30 mouse cellular contexts compared by ENCODE assay signal in genomic region chr4:116219056-116219455, GRCm38 (mm10). TPM values are rescaled to one million over a fixed set of nuclear protein-coding genes. Genes with fewer than 3 reads are reported as not detected.
A peak's percentile ranks its signal among the peaks of the same experiment; 100 is the strongest.
DNase-seq lines count a peak whose midpoint lies in the region; ATAC-seq and TF ChIP-seq lines count a peak whose summit lies in the region.
"Had no signal": no experiment of that assay in that cellular context is flagged by ENCODE, and none has a peak within 500 bp of the region (broad histone marks: within the 10 kb centered on the region; RNA-seq: fewer than 3 reads in every experiment).

No protein-coding gene starts in this region.

- no peak for TF ChIP-seq CTCF in forebrain, postnatal 0 days (IDR thresholded peaks at IDR 0.05; ENCODE audit: low read depth)

- no peak for DNase-seq in forebrain, embryonic 10.5 days (ENCODE audit: extremely low spot score, low spot score)
- DNase-seq in forebrain, postnatal 0 days: no peak
- DNase-seq in heart, postnatal 25 days (ENCODE audit: low spot score): no peak
- no peak for DNase-seq in adrenal gland, adult 2 months
- DNase-seq in right cerebral cortex, postnatal 14 days: no peak
- DNase-seq: adrenal gland, postnatal 14 days; gastrocnemius, postnatal 14 days; kidney, adult 8-10 months; kidney, postnatal 10 days; layer of hippocampus, adult 9-11 months; liver; lung, adult 2 months; right cerebral cortex, postnatal 25 days had no signal

- no peaks in the 10 kb centered on the region for H3K27me3 ChIP-seq in forebrain, embryonic 10.5 days (ENCODE audit: poor library complexity, severe bottlenecking)
- no peaks in the 10 kb centered on the region for H3K27me3 ChIP-seq in forebrain, postnatal 0 days (ENCODE audit: insufficient read depth, low read length)
- H3K27me3 ChIP-seq in heart, embryonic 13.5 days (replicated peaks): no peaks in the 10 kb centered on the region
- H3K27me3 ChIP-seq in neural tube, embryonic 13.5 days: no peaks in the 10 kb centered on the region
- no peaks in the 10 kb centered on the region for H3K27me3 ChIP-seq in neural tube, embryonic 15.5 days (replicated peaks)
- H3K27me3 ChIP-seq: hindbrain, embryonic 12.5 days; midbrain, embryonic 13.5 days; Patski; stomach, embryonic 15.5 days had no signal

- 87% methylated on average over 1 of the region's 1 CpGs for WGBS in forebrain, embryonic 10.5 days
- WGBS in forebrain, postnatal 0 days: 64% methylated on average over 1 of the region's 1 CpGs
- WGBS in heart, embryonic 13.5 days: 79% methylated on average over 1 of the region's 1 CpGs
- WGBS in neural tube, embryonic 13.5 days: 88% methylated on average over 1 of the region's 1 CpGs
- 86% methylated on average over 1 of the region's 1 CpGs for WGBS in neural tube, embryonic 15.5 days

- no peak overlapping the region for H3K9ac ChIP-seq in forebrain, postnatal 0 days
- H3K9ac ChIP-seq in heart, embryonic 13.5 days: no peak overlapping the region
- no peak overlapping the region for H3K9ac ChIP-seq in neural tube, embryonic 13.5 days
- H3K9ac ChIP-seq in neural tube, embryonic 15.5 days (replicated peaks): no peak overlapping the region
- H3K9ac ChIP-seq: hindbrain, embryonic 12.5 days; liver, embryonic 14.5 days; stomach, embryonic 15.5 days had no signal

- H3K9me3 ChIP-seq in forebrain, embryonic 10.5 days: no peaks in the 10 kb centered on the region
- no peaks in the 10 kb centered on the region for H3K9me3 ChIP-seq in forebrain, postnatal 0 days (ENCODE audit: low read length)
- no peaks in the 10 kb centered on the region for H3K9me3 ChIP-seq in heart, embryonic 13.5 days
- no peaks in the 10 kb centered on the region for H3K9me3 ChIP-seq in neural tube, embryonic 13.5 days
- no peaks in the 10 kb centered on the region for H3K9me3 ChIP-seq in neural tube, embryonic 15.5 days (replicated peaks)
- H3K9me3 ChIP-seq: hindbrain, embryonic 12.5 days; midbrain, embryonic 13.5 days; stomach, embryonic 15.5 days had no signal

- H3K27ac ChIP-seq in forebrain, embryonic 10.5 days: peak overlapping the region; percentile 99
- H3K27ac ChIP-seq in forebrain, postnatal 0 days (ENCODE audit: low read depth, low read length): no peak overlapping the region
- H3K27ac ChIP-seq in heart, embryonic 13.5 days (replicated peaks): 0 out of 2 replicates have a peak overlapping the region, but pooled peaks have one; percentile 2
- H3K27ac ChIP-seq in neural tube, embryonic 13.5 days (replicated peaks): peak overlapping the region; percentile 100; the same call in 1 of the 2 replicates
- no peak overlapping the region for H3K27ac ChIP-seq in neural tube, embryonic 15.5 days (replicated peaks)
- H3K27ac ChIP-seq: liver, embryonic 14.5 days; stomach, embryonic 15.5 days had no signal

- H3K4me3 ChIP-seq in forebrain, embryonic 10.5 days: no peak overlapping the region
- no peak overlapping the region for H3K4me3 ChIP-seq in forebrain, postnatal 0 days (ENCODE audit: low read depth, low read length)
- no peak overlapping the region for H3K4me3 ChIP-seq in heart, embryonic 13.5 days
- H3K4me3 ChIP-seq in neural tube, embryonic 13.5 days: no peak overlapping the region
- no peak overlapping the region for H3K4me3 ChIP-seq in neural tube, embryonic 15.5 days (replicated peaks)
- H3K4me3 ChIP-seq: hindbrain, embryonic 12.5 days; midbrain, embryonic 13.5 days; stomach, embryonic 15.5 days had no signal

- intact Hi-C loops in heart, postnatal 25 days (cut with DNase I): no loop called here

- H3K36me3 ChIP-seq in forebrain, embryonic 10.5 days (replicated peaks): no peaks in the 10 kb centered on the region
- no peaks in the 10 kb centered on the region for H3K36me3 ChIP-seq in forebrain, postnatal 0 days (ENCODE audit: insufficient read depth)
- no peaks in the 10 kb centered on the region for H3K36me3 ChIP-seq in heart, embryonic 13.5 days
- H3K36me3 ChIP-seq in neural tube, embryonic 13.5 days: no peaks in the 10 kb centered on the region
- H3K36me3 ChIP-seq in neural tube, embryonic 15.5 days: no peaks in the 10 kb centered on the region
- H3K36me3 ChIP-seq: hindbrain, embryonic 12.5 days; midbrain, embryonic 13.5 days; stomach, embryonic 15.5 days had no signal

- no peak overlapping the region for H3K4me2 ChIP-seq in forebrain, postnatal 0 days (ENCODE audit: low read depth)
- H3K4me2 ChIP-seq in heart, embryonic 13.5 days: no peak overlapping the region
- no peak overlapping the region for H3K4me2 ChIP-seq in neural tube, embryonic 13.5 days
- no peak overlapping the region for H3K4me2 ChIP-seq in neural tube, embryonic 15.5 days
- H3K4me2 ChIP-seq: heart, embryonic 11.5 days; hindbrain, embryonic 12.5 days; midbrain, embryonic 13.5 days; stomach, embryonic 15.5 days had no signal

- peaks cover 27% of the 10 kb centered on the region for H3K4me1 ChIP-seq in forebrain, embryonic 10.5 days
- no peaks in the 10 kb centered on the region for H3K4me1 ChIP-seq in forebrain, postnatal 0 days (ENCODE audit: insufficient read depth)
- H3K4me1 ChIP-seq in heart, embryonic 13.5 days: peaks cover 27% of the 10 kb centered on the region
- peaks cover 8% of the 10 kb centered on the region for H3K4me1 ChIP-seq in neural tube, embryonic 13.5 days (replicated peaks)
- H3K4me1 ChIP-seq in neural tube, embryonic 15.5 days: peaks cover 6% of the 10 kb centered on the region

- ATAC-seq in forebrain, postnatal 0 days: no peak
- ATAC-seq in heart, embryonic 13.5 days (ENCODE audit: extremely low read depth, insufficient number of reproducible peaks, low FRiP score, low TSS enrichment): no peak
- ATAC-seq in neural tube, embryonic 13.5 days (ENCODE audit: low read depth): no peak
- ATAC-seq in neural tube, embryonic 15.5 days (ENCODE audit: low FRiP score): no peak
- ATAC-seq: intestine, embryonic 16.5 days; midbrain, embryonic 13.5 days; Patski had no signal

RNA-seq across cellular contexts. Expression of gene Pik3r3, which starts 2.4 kb away (rescaled TPM):
- polyA plus RNA-seq in forebrain, embryonic 10.5 days (2016; fragmentation: Nextera tagmentation; extraction: Ambion mirVana): 39.1 and 42.6 TPM in 2 replicates
- 41.5 and 51.3 TPM in 2 replicates for total RNA-seq in forebrain, postnatal 0 days (2014; rRNA removed)
- polyA plus RNA-seq in forebrain, postnatal 0 days (2015; fragmentation: Nextera tagmentation; extraction: Ambion mirVana): 21.5 and 30.8 TPM in 2 replicates
- 12.1 and 14.0 TPM in 2 replicates for polyA plus RNA-seq in heart, embryonic 13.5 days (2015; fragmentation: Nextera tagmentation; extraction: Ambion mirVana)
- 10 to 100 TPM; 12.9 to 13.1 TPM for total RNA-seq in heart, postnatal 25 days (2021)
- 72.3 and 78.9 TPM in 2 replicates for polyA plus RNA-seq in neural tube, embryonic 13.5 days (2015; fragmentation: Nextera tagmentation; extraction: Ambion mirVana)
- 43.1 and 52.6 TPM in 2 replicates for polyA plus RNA-seq in neural tube, embryonic 15.5 days (2015; fragmentation: Nextera tagmentation; extraction: Ambion mirVana)
- total RNA-seq in adrenal gland, adult 2 months (2021): 10 to 100 TPM; 16.2 to 24.4 TPM
- 14.6 and 21.6 TPM in 2 replicates for polyA plus RNA-seq in adrenal gland, adult 2 months (2012; rRNA removed)

RNA-seq across cellular contexts. Expression of gene Gm49337, which starts 45.9 kb away (rescaled TPM):
- polyA plus RNA-seq in forebrain, embryonic 10.5 days (2016; fragmentation: Nextera tagmentation; extraction: Ambion mirVana): not detected in 2 replicates
- total RNA-seq in forebrain, postnatal 0 days (2014; rRNA removed): not detected in 2 replicates
- not detected in 2 replicates for polyA plus RNA-seq in forebrain, postnatal 0 days (2015; fragmentation: Nextera tagmentation; extraction: Ambion mirVana)
- polyA plus RNA-seq in heart, embryonic 13.5 days (2015; fragmentation: Nextera tagmentation; extraction: Ambion mirVana): not detected in 2 replicates
- total RNA-seq in heart, postnatal 25 days (2021): under 1 TPM in 1 of 2 experiments, not detected in 1; 0.39 TPM
- not detected in 2 replicates for polyA plus RNA-seq in neural tube, embryonic 13.5 days (2015; fragmentation: Nextera tagmentation; extraction: Ambion mirVana)
- polyA plus RNA-seq in neural tube, embryonic 15.5 days (2015; fragmentation: Nextera tagmentation; extraction: Ambion mirVana): not detected in 2 replicates
- under 1 TPM in 1 of 2 experiments, not detected in 1; 0.52 TPM for total RNA-seq in adrenal gland, adult 2 months (2021)
- polyA plus RNA-seq in adrenal gland, adult 2 months (2012; rRNA removed): not detected in 2 replicates
- total RNA-seq: adrenal gland, postnatal 14 days; left cerebral cortex, postnatal 10 days; MEL had no signal
- polyA plus RNA-seq: heart, embryonic 11.5 days; heart, postnatal 0 days; hindbrain, embryonic 12.5 days; intestine, embryonic 16.5 days; limb, embryonic 11.5 days; liver, embryonic 14.5 days; lung, adult 2 months; midbrain, embryonic 13.5 days; neural tube, embryonic 14.5 days; Patski; stomach, embryonic 15.5 days had no signal

RNA-seq across cellular contexts. Expression of gene 1700042G07Rik, which starts 45.9 kb away (rescaled TPM):
- polyA plus RNA-seq in forebrain, embryonic 10.5 days (2016; fragmentation: Nextera tagmentation; extraction: Ambion mirVana): not detected in 2 replicates
- total RNA-seq in forebrain, postnatal 0 days (2014; rRNA removed): not detected in 2 replicates
- polyA plus RNA-seq in forebrain, postnatal 0 days (2015; fragmentation: Nextera tagmentation; extraction: Ambion mirVana): not detected in 2 replicates
- polyA plus RNA-seq in heart, embryonic 13.5 days (2015; fragmentation: Nextera tagmentation; extraction: Ambion mirVana): not detected in 2 replicates
- total RNA-seq in heart, postnatal 25 days (2021): not detected
- polyA plus RNA-seq in neural tube, embryonic 13.5 days (2015; fragmentation: Nextera tagmentation; extraction: Ambion mirVana): not detected in 2 replicates
- not detected in 2 replicates for polyA plus RNA-seq in neural tube, embryonic 15.5 days (2015; fragmentation: Nextera tagmentation; extraction: Ambion mirVana)
- total RNA-seq in adrenal gland, adult 2 months (2021): not detected
- polyA plus RNA-seq in adrenal gland, adult 2 months (2012; rRNA removed): not detected in 2 replicates
- total RNA-seq: adrenal gland, postnatal 14 days; gastrocnemius, postnatal 14 days; granulocyte monocyte progenitor cell, adult 5-6 weeks; left cerebral cortex, postnatal 10 days; megakaryocyte progenitor cell, adult 5-6 weeks; MEL had no signal
- polyA plus RNA-seq: heart, embryonic 11.5 days; heart, postnatal 0 days; hindbrain, embryonic 12.5 days; intestine, embryonic 16.5 days; limb, embryonic 11.5 days; liver, embryonic 14.5 days; lung, adult 2 months; midbrain, embryonic 13.5 days; neural tube, embryonic 14.5 days; Patski; stomach, embryonic 15.5 days had no signal

RNA-seq across cellular contexts. Expression of gene Tspan1, which starts 51.7 kb away (rescaled TPM):
- polyA plus RNA-seq in forebrain, embryonic 10.5 days (2016; fragmentation: Nextera tagmentation; extraction: Ambion mirVana): not detected in 2 replicates
- total RNA-seq in forebrain, postnatal 0 days (2014; rRNA removed): 0.29 TPM in 1 of 2 replicates, not detected in the other
- 0.07 TPM in 1 of 2 replicates, not detected in the other for polyA plus RNA-seq in forebrain, postnatal 0 days (2015; fragmentation: Nextera tagmentation; extraction: Ambion mirVana)
- polyA plus RNA-seq in heart, embryonic 13.5 days (2015; fragmentation: Nextera tagmentation; extraction: Ambion mirVana): 0.22 and 0.45 TPM in 2 replicates
- total RNA-seq in heart, postnatal 25 days (2021): not detected
- not detected in 2 replicates for polyA plus RNA-seq in neural tube, embryonic 13.5 days (2015; fragmentation: Nextera tagmentation; extraction: Ambion mirVana)
- polyA plus RNA-seq in neural tube, embryonic 15.5 days (2015; fragmentation: Nextera tagmentation; extraction: Ambion mirVana): 0.27 and 5.8 TPM in 2 replicates
- total RNA-seq in adrenal gland, adult 2 months (2021): not detected
- polyA plus RNA-seq in adrenal gland, adult 2 months (2012; rRNA removed): not detected in 2 replicates
- total RNA-seq: adrenal gland, postnatal 14 days; gastrocnemius, postnatal 14 days; granulocyte monocyte progenitor cell, adult 5-6 weeks; megakaryocyte progenitor cell, adult 5-6 weeks had no signal
- polyA plus RNA-seq: heart, embryonic 11.5 days; heart, postnatal 0 days; liver, embryonic 14.5 days had no signal

Comparison
In these comparisons a context has a peak if more than half of its experiments do, and no peak if none do; other contexts are left out.
1. H3K27ac ChIP-seq: peak in forebrain, embryonic 10.5 days (single experiment), heart, embryonic 13.5 days (single experiment) and neural tube, embryonic 13.5 days (single experiment); none in forebrain, postnatal 0 days (single experiment) and neural tube, embryonic 15.5 days (single experiment).